Mouse (Mus musculus) frontal cortex, postnatal 14 days (tissue): Measurements from ENCODE around the gene Plekho2.

Source experiments
- DNase-seq, 2 experiments: peaks; one replicate each; pipeline ENCODE4 v3.0.0; 2022; ENCODE audit warnings: low spot score in 2 of 2

The Plekho2 gene

GRCm38 (mm10) chr9:65555001-65555405, 24.8 kb downstream of the Plekho2 start:
- no peak for DNase-seq

DNA sequence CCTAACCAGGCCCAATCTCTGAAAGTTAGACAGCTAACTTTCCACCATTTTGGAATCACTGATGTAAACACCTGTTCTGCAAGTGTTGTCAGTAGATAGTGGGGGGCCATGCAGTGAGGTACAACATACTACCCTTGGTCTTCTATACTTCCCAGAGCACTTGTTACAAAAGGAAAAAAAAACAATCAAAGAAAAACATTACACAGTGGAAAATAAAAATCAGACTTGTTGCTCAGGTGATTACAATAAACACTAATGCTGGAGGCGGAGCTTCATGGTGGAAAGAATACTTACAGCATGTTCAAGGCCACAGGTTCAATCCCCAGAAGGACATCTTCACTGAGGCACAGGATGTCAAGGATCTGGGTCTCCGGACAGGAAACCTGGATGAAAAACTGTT, 27.1 kb downstream of the Plekho2 start:
- DNase-seq = no peak

GRCm38 (mm10) chr9:65552141-65552540, 27.7 kb downstream of the Plekho2 start:
- no peak for DNase-seq

GRCm38 (mm10) chr9:65551035-65551434, 28.8 kb downstream of the Plekho2 start:
- DNase-seq = no peak

- DNase-seq = no peak
Measured at GRCm38 (mm10) chr9:65550079-65550831, 29.6 kb downstream of the Plekho2 start.

DNA sequence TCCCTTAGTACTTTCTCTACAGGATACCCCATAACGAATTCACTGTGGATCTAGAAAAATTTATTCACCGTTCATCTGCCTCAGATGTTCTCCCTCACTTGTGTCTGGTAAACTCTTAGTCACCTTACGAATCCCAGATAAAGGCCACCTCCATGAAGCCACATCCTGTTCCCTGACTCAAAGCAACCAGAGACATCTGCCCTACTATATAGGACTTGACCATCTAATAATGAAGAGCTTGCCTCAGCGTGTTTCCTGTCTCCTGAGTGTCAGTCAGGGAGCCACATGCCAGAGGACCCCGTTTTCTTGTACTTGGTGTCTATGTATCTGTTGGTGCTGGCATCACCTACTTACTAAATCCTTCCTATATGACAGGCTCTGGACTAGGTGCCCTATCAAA, 30.2 kb downstream of the Plekho2 start:
- no peak for DNase-seq

DNA sequence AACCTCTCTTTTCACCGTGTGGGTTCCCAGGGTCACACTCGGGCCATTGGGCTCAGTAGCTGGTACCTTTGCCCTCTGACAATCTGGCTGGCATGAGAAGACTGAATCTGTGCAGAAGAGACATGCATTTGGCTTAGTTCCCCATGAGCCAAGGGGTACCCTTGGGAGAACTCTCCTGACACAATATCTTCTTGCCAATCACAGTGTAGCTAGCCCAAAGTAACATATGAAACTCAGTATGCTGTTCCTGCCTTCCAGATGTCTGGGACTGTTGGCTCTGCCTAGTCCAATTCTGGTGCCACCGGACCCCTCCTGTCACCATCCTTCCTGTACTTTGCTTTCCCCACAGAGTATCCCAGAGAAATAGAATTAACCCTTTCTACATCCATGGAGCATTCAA, 30.7 kb downstream of the Plekho2 start:
- DNase-seq = no peak

GRCm38 (mm10) chr9:65548311-65548710, 31.5 kb downstream of the Plekho2 start:
- no peak for DNase-seq

GRCm38 (mm10) chr9:65547844-65548243, 32.0 kb downstream of the Plekho2 start:
- DNase-seq = no peak

DNA sequence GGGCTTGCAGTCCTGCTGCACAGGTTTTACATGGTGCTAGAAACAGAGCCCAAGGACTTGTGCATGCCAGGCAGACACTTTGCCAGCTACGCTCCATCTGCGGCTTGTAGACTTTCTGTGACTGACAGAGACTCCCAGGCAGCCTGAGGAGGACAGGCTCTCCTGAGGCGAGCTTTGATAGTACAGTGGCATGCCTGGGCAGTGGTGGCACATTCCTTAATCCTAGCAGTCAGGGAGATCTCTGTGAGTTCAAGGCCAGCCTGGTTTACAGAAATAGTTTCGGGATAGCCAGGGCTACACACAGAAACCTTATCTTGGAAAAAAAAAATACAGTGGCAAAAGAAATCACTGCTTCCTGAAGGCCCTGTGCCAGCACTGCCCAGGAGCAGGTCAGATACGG, 32.7 kb downstream of the Plekho2 start:
- DNase-seq = no peak

DNA sequence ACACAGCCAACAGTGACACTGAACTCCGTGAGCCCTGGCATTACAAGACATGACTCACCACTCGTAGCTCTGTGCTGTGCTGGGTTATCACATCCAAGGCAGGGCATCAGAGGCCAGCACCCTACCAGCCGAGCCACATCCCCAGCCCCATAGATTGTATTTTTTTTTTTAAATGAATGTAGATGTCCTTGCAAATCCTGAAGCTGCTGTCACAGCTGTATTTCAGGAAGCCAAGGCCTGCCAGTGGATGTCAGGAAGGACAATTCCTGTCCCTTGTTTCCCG, 33.5 kb downstream of the Plekho2 start:
- DNase-seq = no peak

DNA sequence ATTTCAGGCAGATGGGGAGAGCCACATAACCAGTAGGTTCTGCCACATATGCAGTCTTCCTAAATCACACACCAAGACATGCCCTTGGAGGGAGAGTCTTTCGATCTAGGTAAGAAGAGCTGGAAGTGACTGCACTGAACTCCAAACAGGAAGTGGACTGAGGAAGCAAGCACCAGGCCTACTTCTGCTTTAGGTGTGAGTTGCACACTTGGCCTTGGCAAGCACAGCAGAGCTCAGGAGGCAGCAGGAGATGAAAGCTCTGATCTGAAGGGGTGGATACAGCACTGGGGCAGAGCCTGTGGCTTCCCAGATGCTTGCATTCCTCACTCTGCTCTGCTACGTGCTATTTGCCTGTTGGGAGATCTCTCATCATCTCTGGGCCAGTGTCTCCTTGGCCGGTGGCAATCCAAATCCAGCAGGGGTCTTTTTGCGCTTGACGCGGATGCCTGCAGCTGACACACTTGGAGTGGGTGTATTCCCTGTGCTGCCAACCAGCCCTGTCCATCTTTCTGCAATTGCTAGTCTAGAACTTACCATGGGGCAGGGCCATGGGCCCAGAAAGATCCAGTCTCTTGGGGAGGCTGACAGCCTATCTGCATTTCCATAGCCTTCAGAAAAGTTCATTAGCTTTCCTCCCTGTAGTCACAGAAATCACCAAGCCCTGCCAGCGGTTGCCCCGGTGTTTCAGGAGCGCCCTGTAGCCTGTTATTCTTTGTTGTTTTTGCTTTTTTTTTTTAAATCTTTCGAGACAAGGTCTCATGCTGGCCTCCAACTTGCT, 34.0 kb downstream of the Plekho2 start:
- DNase-seq = no peak

GRCm38 (mm10) chr9:65542111-65542524, 37.7 kb downstream of the Plekho2 start:
- DNase-seq = no peak

DNA sequence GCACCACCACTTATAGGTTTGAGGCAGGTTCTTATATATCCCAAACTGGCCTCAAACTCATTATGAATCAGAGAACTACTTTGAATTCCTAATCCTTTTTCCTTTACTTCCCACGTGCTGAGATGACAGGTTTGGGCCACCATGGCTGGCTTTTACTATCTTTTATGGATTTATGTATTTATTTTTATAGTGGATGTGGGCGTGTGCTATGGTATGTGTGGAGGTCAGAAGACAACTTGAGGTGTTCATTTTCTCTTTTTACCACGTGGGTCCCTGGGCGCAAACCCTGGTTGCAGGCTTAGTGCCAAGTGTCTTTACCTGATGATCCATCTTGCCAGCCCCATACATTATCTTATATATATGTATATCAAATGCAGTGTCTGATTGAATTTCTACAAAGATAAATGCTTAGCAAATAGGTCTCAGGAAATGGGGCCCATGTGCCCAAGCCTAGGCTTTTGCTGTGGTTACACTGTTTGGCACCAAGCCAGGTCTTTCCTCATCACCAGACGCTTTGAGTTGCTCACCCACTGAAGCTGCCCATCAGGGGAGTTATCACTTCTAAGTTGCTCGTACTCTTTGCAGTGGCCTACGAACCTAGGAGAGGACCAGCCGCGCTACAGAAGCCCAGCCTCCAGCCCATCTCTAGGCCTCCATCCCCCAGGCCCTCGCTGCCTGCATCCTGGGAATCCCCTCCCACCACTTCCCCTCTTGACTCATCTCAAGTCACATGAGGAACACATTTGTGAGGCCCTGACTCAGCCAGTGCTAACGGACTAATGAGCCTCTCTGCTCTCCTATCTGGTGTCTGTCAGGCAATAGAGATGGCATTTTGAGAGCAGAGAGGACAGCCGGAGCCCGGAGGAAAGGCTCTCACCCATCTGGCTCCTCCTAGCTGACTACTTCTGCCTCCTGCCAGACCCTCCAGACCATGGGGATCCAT, 38.4 kb downstream of the Plekho2 start:
- no peak for DNase-seq

DNA sequence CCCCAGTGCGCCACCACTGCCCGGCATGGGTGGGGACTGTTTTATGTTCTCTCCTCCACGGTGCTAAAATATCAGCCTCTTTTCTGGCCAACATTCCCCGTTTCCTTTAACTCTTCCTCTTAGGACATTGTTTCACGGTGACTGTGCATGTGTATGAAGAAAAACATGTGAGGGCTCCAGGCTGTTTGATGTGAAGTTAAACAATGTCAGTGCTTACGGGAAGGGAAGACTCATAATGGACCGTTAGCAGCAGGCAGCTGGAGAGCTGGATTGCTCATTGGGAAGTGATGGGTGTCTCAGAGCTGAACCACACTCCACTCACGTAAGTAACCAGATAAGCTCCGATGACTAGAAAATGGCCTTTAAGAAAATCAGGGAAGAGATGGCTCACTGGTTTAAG, 40.1 kb downstream of the Plekho2 start:
- DNase-seq = no peak

DNA sequence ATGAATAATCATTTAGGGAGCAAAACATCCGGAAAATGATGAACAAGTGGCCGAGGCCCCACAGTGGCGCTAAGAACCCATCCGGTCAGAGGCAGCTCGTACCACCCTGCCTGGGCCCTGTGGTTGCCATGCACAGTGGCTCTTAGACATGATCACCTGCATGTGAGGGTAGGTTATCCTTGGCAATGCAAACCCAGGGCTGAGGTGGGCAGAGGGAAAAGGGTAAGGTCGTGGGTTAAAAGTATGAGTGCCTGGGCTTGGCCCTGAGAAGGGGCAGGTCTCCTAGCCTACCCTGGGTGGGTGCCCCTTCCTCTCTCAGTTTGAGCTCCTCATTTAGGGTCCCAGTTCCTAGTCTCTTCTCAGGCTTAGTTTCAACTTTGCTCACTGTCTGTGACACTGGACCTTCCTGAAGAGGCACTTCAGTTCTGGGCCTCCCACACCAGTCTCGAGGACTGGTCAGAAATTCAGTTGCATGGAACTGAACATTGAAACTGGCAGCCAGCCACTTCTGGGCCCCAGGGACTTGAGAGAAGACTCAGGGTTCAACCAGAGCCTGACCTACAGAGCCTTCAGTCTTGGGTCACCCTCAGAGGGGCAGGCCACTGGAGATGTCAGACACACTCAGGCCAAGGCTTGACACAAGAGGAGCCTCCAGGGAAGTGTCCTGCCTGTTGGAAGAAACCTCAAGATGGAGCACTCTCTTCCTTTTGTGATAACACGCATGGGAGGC, 41.8 kb downstream of the Plekho2 start:
- no peak for DNase-seq

- DNase-seq = no peak
Measured at GRCm38 (mm10) chr9:65536491-65536890, 43.3 kb downstream of the Plekho2 start.

- no peak for DNase-seq
Measured at GRCm38 (mm10) chr9:65535789-65536469, 43.9 kb downstream of the Plekho2 start.

GRCm38 (mm10) chr9:65535191-65535722, 44.6 kb downstream of the Plekho2 start:
- DNase-seq = no peak

DNA sequence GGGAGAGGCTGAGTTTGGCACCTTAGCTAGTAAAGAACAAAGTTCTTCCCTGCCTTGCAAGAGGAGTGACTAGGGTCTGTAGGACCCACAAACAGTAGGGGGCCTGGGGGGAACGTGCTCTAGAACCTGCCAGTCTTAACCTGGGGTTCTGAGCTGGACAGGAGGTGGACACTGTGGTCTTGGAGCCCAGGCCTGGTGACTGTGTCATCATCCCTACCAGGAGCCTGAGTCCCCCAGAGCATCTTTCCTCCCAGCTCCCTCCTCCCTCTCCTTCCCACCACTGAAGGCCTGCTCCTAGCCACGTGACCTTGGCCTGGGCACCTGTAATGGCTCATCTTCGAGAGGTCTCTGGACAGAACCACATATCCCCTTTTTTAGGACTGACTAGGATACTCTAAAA, 45.7 kb downstream of the Plekho2 start:
- DNase-seq = no peak

DNA sequence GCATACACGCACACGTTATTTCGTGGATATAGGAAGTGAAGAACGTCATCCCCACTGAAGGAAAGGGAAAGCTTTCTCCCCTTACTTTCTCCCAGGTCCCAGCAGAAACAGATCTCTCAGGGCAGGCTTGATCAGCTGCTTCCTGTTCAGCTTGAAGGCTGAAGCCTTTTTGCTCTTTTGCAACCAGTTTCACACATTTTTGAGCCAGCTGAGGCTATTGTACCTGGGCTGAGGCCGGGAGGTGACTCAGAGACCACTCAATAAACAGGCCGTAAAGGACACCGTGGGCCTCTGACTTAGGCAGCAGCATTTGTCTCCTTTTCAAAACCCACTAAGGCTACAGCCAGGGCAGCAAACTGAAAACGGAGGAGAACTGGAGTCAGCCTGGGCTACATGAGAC, 46.9 kb downstream of the Plekho2 start:
- no peak for DNase-seq
